Mouse (Mus musculus): ENCODE measurements around the gene Arhgef38. TPM values are rescaled to one million over a fixed set of nuclear protein-coding genes. Genes with fewer than 3 reads are reported as not detected.

Arhgef38 gene
- 5.7 TPM for polyA plus RNA-seq (2014; fragmentation: Illumina TruSeq; extraction: RNeasy Lipid Tissue Mini Kit (QIAGEN cat#74804); ENCODE audit: low read depth, low replicate concordance)

DNA sequence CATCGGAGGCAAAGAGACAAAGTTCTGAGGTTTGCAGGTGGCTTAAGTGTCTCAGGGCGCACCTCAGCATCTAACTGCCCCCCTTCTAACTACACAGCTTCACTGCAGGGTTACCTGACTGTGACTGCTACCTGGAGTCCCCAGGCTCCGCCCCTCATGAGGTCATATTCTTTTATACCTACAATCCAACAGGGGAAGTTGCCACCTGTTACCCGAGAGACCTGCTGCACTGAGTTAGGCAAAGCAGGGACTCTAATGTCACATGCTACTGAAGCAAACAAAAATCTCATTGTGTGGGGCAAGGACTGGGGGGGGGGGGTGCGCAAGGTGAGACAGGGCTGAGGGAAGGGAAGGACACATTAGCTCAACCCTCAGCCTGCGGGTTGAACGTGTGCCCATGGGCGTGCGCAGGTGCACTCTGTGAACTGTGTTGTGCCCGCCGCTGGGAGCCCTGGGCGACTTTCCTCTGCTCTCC, at the start of gene Arhgef38:
TSS of gene Arhgef38 (minus strand) at position 129 of the 475 bp plus-strand sequence.

DNA sequence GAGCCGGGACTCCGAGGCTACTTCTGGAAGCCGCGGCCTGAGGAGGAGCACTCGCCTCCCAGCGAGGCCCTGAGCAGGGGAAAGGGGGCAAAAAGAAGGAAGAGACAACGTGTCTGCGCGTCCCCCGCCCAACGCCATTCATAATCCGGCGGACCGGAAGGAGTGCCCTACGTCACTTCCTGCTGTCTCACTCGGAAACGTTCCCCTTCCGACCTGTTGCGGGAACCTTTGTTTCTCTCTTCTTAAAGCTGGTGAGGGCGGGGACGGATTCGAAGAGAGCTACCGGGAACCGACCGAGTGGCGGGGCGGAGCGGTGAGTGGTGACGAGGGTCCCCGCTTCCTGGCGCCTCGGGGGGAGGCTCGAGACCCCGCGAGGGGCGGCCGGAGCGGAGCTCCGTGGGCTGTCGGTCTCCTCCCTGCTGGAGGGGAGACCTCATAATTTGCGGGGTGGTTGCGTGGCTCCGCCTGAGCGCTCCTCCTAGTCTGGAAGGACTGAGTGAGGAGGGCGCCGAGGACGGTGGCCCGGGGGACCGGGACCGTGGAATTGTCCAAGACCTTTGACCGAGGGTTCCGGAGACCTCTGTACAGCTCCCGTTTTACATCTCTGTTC, 143.0 kb downstream of the Arhgef38 start, which contains the start of the genes Ints12 and Gstcd:
TSS of gene Ints12 (plus strand) at position 177 of the 610 bp plus-strand sequence.
TSS of gene Gstcd (minus strand) at position 370 of the 610 bp plus-strand sequence.

Other genes with a start within 250 kb of the Arhgef38 start
- gene Ints12, start 143.1 kb downstream of the Arhgef38 start, polyA plus RNA-seq (2014; fragmentation: Illumina TruSeq; extraction: RNeasy Lipid Tissue Mini Kit (QIAGEN cat#74804); ENCODE audit: low read depth, low replicate concordance), result 12.0 TPM
- gene Gstcd, start 142.9 kb downstream of the Arhgef38 start, polyA plus RNA-seq (2014; fragmentation: Illumina TruSeq; extraction: RNeasy Lipid Tissue Mini Kit (QIAGEN cat#74804); ENCODE audit: low read depth, low replicate concordance), result 7.4 TPM
- 60.0 TPM for gene Ppa2, start 75.2 kb upstream of the Arhgef38 start, polyA plus RNA-seq (2014; fragmentation: Illumina TruSeq; extraction: RNeasy Lipid Tissue Mini Kit (QIAGEN cat#74804); ENCODE audit: low read depth, low replicate concordance)